Comparison of ENCODE assay signal across 8 mouse cellular contexts in genomic region chr15:93397826-93398698, GRCm38 (mm10). TPM values are rescaled to one million over a fixed set of nuclear protein-coding genes. Genes with fewer than 3 reads are reported as not detected.
DNase-seq lines count a peak whose midpoint lies in the region; ATAC-seq lines count a peak whose summit lies in the region.

Gene Zcrb1 (minus strand): TSS chr15:93398334.
Gene Pphln1 (plus strand): TSS chr15:93398350.

- peak; percentile 89 for ATAC-seq in common myeloid progenitor, adult 5-6 weeks (replicated peaks; ENCODE audit: low read depth, poor library complexity, severe bottlenecking)
- peak; percentile 93 for ATAC-seq in megakaryocyte progenitor cell, adult 5-6 weeks (replicated peaks; ENCODE audit: poor library complexity)

- DNase-seq in ZHBTc4 (ENCODE audit: low read depth, low spot score), result peak; percentile 93
- peak; percentile 39 to 47 for DNase-seq in gastrocnemius, adult 8-10 months (ENCODE audit: low spot score in 2 of 2)
- DNase-seq in induced T-regulatory cell, adult 2 months (ENCODE audit: low read depth), result peak; percentile 94
- DNase-seq in left cerebral cortex, adult 9 months (ENCODE audit: low spot score in 2 of 2), result peak; percentile 53 to 74
- peak; percentile 81 for DNase-seq in right cerebral cortex, postnatal 14 days
- peak; percentile 70 to 79 for DNase-seq in urinary bladder, postnatal 36 days (ENCODE audit: low spot score in 2 of 2)

RNA-seq across cellular contexts. Expression of gene Zcrb1, which starts in this region (rescaled TPM):
- 102 and 110 TPM in 2 replicates for total RNA-seq in common myeloid progenitor, adult 5-6 weeks (2017)
- total RNA-seq in gastrocnemius, adult 8-10 months (2022), result 100 to 1,000 TPM; 122 to 143 (median 127) TPM
- 118 and 134 TPM in 2 replicates for total RNA-seq in megakaryocyte progenitor cell, adult 5-6 weeks (2015)
- total RNA-seq in megakaryocyte progenitor cell, adult 5-6 weeks (2017), result 88.5 and 98.3 TPM in 2 replicates

RNA-seq across cellular contexts. Expression of gene Pphln1, which starts in this region (rescaled TPM):
- total RNA-seq in common myeloid progenitor, adult 5-6 weeks (2017), result 48.8 and 52.8 TPM in 2 replicates
- total RNA-seq in gastrocnemius, adult 8-10 months (2022), result 10 to 100 TPM; 12.7 to 15.5 (median 14.8) TPM
- 77.9 and 90.0 TPM in 2 replicates for total RNA-seq in megakaryocyte progenitor cell, adult 5-6 weeks (2015)
- total RNA-seq in megakaryocyte progenitor cell, adult 5-6 weeks (2017), result 47.8 and 51.6 TPM in 2 replicates

Comparison
In these comparisons a context has a peak if more than half of its experiments do, and no peak if none do; other contexts are left out.
1. Peak in every context shown above with its lines: DNase-seq and ATAC-seq.
2. DNase-seq: peak in every context shown above with its lines; median percentile 94 in induced T-regulatory cell, adult 2 months; 93 in ZHBTc4; 81 in right cerebral cortex, postnatal 14 days; 74 in urinary bladder, postnatal 36 days; 64 in left cerebral cortex, adult 9 months; 43 in gastrocnemius, adult 8-10 months.